Mouse (Mus musculus): Measurements from ENCODE around the gene Sec14l1. TPM values are rescaled to one million over a fixed set of nuclear protein-coding genes. Genes with fewer than 3 reads are reported as not detected.
"Not testable (repeated sequence)": the region's sequence is repeated elsewhere in the genome, so short reads cannot be mapped to it uniquely, and the experiment has no call there.

The Sec14l1 gene
- polyA plus RNA-seq, 1 experiment from 2014 or later = 41.6 TPM

DNA sequence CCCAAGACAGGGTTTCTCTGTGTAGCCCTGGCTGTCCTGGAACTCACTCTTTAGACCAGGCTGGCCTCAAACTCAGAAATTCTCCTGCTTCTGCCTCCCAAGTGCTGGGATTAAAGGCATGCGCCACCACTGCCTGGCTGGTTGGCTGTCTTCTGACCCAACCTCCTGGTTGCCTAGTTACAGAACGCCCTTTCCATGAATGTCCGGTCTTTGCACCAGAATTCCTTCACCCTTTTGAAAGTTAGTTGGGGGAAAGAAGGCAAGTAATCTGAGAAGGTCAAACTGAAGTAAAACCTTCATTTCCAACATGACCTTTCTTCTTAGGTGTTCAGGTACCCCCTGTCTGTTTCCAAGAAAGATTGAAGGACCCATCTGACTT lies 31.1 kb upstream of the Sec14l1 start:
- Histone ChIP-seq H3K36me3 (ENCODE audit: control insufficient read depth, insufficient read depth, low read length) (peaks cover 16% of the 10 kb centered on the region), H3K4me1 (ENCODE audit: control insufficient read depth, insufficient read depth, low read length) (peaks cover 13% of the 10 kb centered on the region)
- H3K4me3 ChIP-seq (ENCODE audit: low read depth, low read length); ATAC-seq (ENCODE audit: low read depth); H3K4me2 ChIP-seq (ENCODE audit: low read depth, low read length); H3K27me3 ChIP-seq (ENCODE audit: control insufficient read depth, insufficient read depth, low read length); H3K9ac ChIP-seq (replicated peaks; ENCODE audit: low read depth, low read length); H3K9me3 ChIP-seq (ENCODE audit: control insufficient read depth, low read length); H3K27ac ChIP-seq (ENCODE audit: low read depth, low read length): not testable (repeated sequence)
- WGBS = 90% methylated on average over 3 of the region's 3 CpGs

DNA sequence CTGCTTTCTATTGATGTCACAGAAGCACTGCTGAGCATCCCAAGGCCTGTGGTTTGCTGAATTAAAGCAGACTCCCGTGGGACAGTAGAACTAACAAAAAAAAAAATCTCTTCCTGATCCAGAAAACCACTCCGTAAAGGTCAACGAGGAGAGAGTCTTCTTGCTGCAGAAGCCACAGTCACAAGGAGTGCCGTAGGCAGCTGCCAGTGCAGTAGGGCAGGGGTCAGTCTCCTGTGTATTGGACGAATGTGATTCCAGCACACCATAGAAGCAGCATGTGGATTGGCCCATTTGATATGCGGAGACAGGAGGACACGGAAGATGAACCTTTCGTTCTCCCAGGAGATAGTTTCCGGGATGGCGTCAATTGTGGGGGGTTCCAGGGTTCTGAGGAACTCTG lies 28.8 kb upstream of the Sec14l1 start:
- no peaks in the 10 kb centered on the region for H3K36me3 ChIP-seq (ENCODE audit: control insufficient read depth, insufficient read depth, low read length)
- no peak overlapping the region for H3K27ac ChIP-seq (ENCODE audit: low read depth, low read length)
- H3K9me3 ChIP-seq (ENCODE audit: control insufficient read depth, low read length) = no peaks in the 10 kb centered on the region
- peaks cover 10% of the 10 kb centered on the region for H3K4me1 ChIP-seq (ENCODE audit: control insufficient read depth, insufficient read depth, low read length)
- H3K27me3 ChIP-seq (ENCODE audit: control insufficient read depth, insufficient read depth, low read length) = no peaks in the 10 kb centered on the region
- no peak overlapping the region for H3K4me2 ChIP-seq (ENCODE audit: low read depth, low read length)
- no peak overlapping the region for H3K9ac ChIP-seq (replicated peaks; ENCODE audit: low read depth, low read length)
- WGBS = 84% methylated on average over 10 of the region's 10 CpGs
- ATAC-seq (ENCODE audit: low read depth) = no peak
- no peak overlapping the region for H3K4me3 ChIP-seq (ENCODE audit: low read depth, low read length)

- Histone ChIP-seq H3K9ac (replicated peaks; ENCODE audit: low read depth, low read length) (no peak overlapping the region), H3K27me3 (ENCODE audit: control insufficient read depth, insufficient read depth, low read length) (no peaks in the 10 kb centered on the region), H3K9me3 (ENCODE audit: control insufficient read depth, low read length) (no peaks in the 10 kb centered on the region), H3K27ac (ENCODE audit: low read depth, low read length) (no peak overlapping the region), H3K36me3 (ENCODE audit: control insufficient read depth, insufficient read depth, low read length) (no peaks in the 10 kb centered on the region), H3K4me3 (ENCODE audit: low read depth, low read length) (no peak overlapping the region), H3K4me1 (ENCODE audit: control insufficient read depth, insufficient read depth, low read length) (peaks cover 6% of the 10 kb centered on the region; the same call in 1 of the 2 replicates), H3K4me2 (ENCODE audit: low read depth, low read length) (no peak overlapping the region)
- ATAC-seq (ENCODE audit: low read depth) = no peak
- 91% methylated on average over 9 of the region's 9 CpGs for WGBS
Observed at GRCm38 (mm10) chr11:117087036-117087799, 27.8 kb upstream of the Sec14l1 start.

DNA sequence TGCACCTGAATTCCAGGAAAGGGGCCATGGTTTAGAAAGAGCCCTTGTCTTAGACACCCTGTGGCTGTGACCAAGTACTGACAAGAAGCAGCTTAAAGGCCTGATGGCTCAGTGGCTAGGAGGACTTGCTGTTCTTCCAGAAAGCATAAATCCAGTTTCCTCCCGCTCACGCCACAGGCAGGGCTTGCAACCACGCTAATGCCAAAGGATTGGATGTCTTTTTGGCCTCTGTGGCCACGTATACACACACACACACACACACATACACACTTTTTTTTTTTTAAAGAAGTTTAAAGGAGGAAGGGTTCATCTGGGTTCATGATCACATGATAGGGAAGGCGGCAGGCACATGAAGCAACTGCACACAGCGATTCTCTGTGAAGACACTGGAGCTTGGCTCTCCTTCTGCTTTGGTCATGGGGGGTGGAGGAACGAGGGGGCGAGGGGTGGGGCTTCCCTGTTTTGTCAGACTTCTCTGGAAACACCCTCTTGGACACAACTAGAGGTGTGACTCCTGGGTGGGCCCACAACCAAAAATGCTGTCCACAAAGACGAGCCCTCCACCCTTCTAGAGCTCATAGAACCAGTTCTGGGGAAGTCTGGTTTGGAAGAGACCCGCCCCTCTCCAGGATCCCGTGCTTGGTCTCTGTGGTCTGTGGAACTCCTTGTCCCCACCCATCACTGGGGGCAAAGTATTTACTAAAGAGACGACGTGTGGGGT lies 26.5 kb upstream of the Sec14l1 start:
- no peak for ATAC-seq (ENCODE audit: low read depth)
- 79% methylated on average over 13 of the region's 13 CpGs for WGBS

DNA sequence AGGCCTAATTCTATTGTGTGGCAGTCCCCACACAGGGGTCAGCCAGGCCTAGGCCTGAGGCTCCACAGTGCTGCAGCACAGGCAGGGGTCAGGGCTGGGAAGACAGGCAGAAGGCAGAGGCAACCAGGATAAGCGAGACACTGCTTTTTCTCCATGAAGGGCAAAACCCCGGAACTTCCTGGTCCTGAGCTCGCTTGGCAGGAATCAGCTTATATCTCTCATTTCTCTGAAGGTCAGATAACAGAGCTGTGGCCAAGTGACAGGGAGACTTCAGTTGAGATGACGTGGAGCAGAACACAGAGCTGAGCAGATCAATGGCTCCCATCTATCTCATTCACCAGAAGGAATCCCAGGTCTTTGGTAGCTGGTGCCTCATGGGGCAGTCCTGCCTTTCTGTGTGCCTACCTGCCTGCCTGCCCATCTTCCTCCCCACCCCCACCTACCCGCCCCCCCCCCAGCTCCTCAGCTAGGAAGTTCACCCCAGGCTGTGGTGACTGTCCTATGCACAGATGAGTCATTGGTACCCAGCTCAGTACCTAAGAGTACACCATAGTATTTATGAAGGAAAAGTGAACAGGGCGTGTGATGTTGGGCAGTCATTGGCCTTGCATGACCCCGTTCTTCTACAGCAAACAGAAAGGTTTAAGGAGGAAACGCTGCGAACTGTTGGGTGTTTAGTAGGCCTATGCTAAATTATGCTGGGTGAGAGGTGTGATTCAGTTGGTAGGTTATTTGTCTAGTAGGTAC lies 25.1 kb upstream of the Sec14l1 start:
- ATAC-seq (ENCODE audit: low read depth) = no peak
- H3K4me1 ChIP-seq (ENCODE audit: control insufficient read depth, insufficient read depth, low read length) = 0 out of 2 replicates have a peak, but pooled peaks cover 5% of the 10 kb centered on the region
- no peak overlapping the region for H3K9ac ChIP-seq (replicated peaks; ENCODE audit: low read depth, low read length)
- no peaks in the 10 kb centered on the region for H3K27me3 ChIP-seq (ENCODE audit: control insufficient read depth, insufficient read depth, low read length)
- no peak overlapping the region for H3K27ac ChIP-seq (ENCODE audit: low read depth, low read length)
- H3K36me3 ChIP-seq (ENCODE audit: control insufficient read depth, insufficient read depth, low read length) = no peaks in the 10 kb centered on the region
- no peak overlapping the region for H3K4me3 ChIP-seq (ENCODE audit: low read depth, low read length)
- H3K4me2 ChIP-seq (ENCODE audit: low read depth, low read length) = no peak overlapping the region
- H3K9me3 ChIP-seq (ENCODE audit: control insufficient read depth, low read length) = no peaks in the 10 kb centered on the region
- 83% methylated on average over 9 of the region's 9 CpGs for WGBS

More for the DNA sequence above, 26.5 kb upstream of the Sec14l1 start:
- H3K4me3 ChIP-seq (ENCODE audit: low read depth, low read length) = no peak overlapping the region
- H3K4me1 ChIP-seq (ENCODE audit: control insufficient read depth, insufficient read depth, low read length) = peaks cover 5% of the 10 kb centered on the region; the same call in 1 of the 2 replicates
- no peak overlapping the region for H3K4me2 ChIP-seq (ENCODE audit: low read depth, low read length)
- H3K27ac ChIP-seq (ENCODE audit: low read depth, low read length) = no peak overlapping the region
- no peaks in the 10 kb centered on the region for H3K9me3 ChIP-seq (ENCODE audit: control insufficient read depth, low read length)
- no peaks in the 10 kb centered on the region for H3K36me3 ChIP-seq (ENCODE audit: control insufficient read depth, insufficient read depth, low read length)
- H3K9ac ChIP-seq (replicated peaks; ENCODE audit: low read depth, low read length) = no peak overlapping the region
- no peaks in the 10 kb centered on the region for H3K27me3 ChIP-seq (ENCODE audit: control insufficient read depth, insufficient read depth, low read length)

DNA sequence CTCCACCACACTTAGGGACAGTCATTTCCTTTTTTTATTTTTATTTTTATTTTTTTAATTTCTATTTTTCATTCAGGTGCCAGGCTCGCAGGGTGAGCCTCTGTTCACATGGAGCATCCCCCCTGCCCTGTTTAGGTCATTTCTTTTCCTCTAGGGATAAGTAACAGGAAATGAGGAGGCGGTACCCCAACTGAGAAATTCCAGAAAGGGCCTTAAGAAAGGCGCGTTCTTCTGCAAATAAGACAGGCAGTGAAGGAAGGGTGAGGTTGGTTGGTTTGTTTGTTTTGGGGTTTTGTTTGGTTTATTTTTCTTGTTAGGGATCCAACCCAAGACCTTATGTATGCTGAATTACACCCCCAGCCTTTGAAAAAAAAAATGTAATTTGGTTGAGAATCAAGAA lies 23.6 kb upstream of the Sec14l1 start:
- Histone ChIP-seq H3K4me3 (ENCODE audit: low read depth, low read length) (no peak overlapping the region), H3K36me3 (ENCODE audit: control insufficient read depth, insufficient read depth, low read length) (no peaks in the 10 kb centered on the region), H3K9ac (replicated peaks; ENCODE audit: low read depth, low read length) (no peak overlapping the region), H3K4me1 (ENCODE audit: control insufficient read depth, insufficient read depth, low read length) (0 out of 2 replicates have a peak, but pooled peaks cover 5% of the 10 kb centered on the region), H3K27ac (ENCODE audit: low read depth, low read length) (no peak overlapping the region), H3K27me3 (ENCODE audit: control insufficient read depth, insufficient read depth, low read length) (no peaks in the 10 kb centered on the region), H3K4me2 (ENCODE audit: low read depth, low read length) (no peak overlapping the region), H3K9me3 (ENCODE audit: control insufficient read depth, low read length) (no peaks in the 10 kb centered on the region)
- 54% methylated on average over 4 of the region's 4 CpGs for WGBS
- ATAC-seq (ENCODE audit: low read depth) = no peak

- Histone ChIP-seq H3K9ac (replicated peaks; ENCODE audit: low read depth, low read length) (no peak overlapping the region), H3K27me3 (ENCODE audit: control insufficient read depth, insufficient read depth, low read length) (no peaks in the 10 kb centered on the region), H3K4me3 (ENCODE audit: low read depth, low read length) (no peak overlapping the region), H3K27ac (ENCODE audit: low read depth, low read length) (no peak overlapping the region), H3K9me3 (ENCODE audit: control insufficient read depth, low read length) (no peaks in the 10 kb centered on the region), H3K4me1 (ENCODE audit: control insufficient read depth, insufficient read depth, low read length) (0 out of 2 replicates have a peak, but pooled peaks cover 5% of the 10 kb centered on the region), H3K36me3 (ENCODE audit: control insufficient read depth, insufficient read depth, low read length) (no peaks in the 10 kb centered on the region), H3K4me2 (ENCODE audit: low read depth, low read length) (peak overlapping the region; percentile 23; the same call in 1 of the 2 replicates)
- WGBS = 7% methylated on average over 22 of the region's 22 CpGs
- ATAC-seq (ENCODE audit: low read depth) = no peak
Observed at GRCm38 (mm10) chr11:117091845-117092244, 23.1 kb upstream of the Sec14l1 start.

- no peak for ATAC-seq (ENCODE audit: low read depth)
- Histone ChIP-seq H3K9ac (replicated peaks; ENCODE audit: low read depth, low read length) (no peak overlapping the region), H3K36me3 (ENCODE audit: control insufficient read depth, insufficient read depth, low read length) (no peaks in the 10 kb centered on the region), H3K9me3 (ENCODE audit: control insufficient read depth, low read length) (no peaks in the 10 kb centered on the region), H3K27me3 (ENCODE audit: control insufficient read depth, insufficient read depth, low read length) (no peaks in the 10 kb centered on the region), H3K4me1 (ENCODE audit: control insufficient read depth, insufficient read depth, low read length) (0 out of 2 replicates have a peak, but pooled peaks cover 5% of the 10 kb centered on the region), H3K27ac (ENCODE audit: low read depth, low read length) (no peak overlapping the region), H3K4me3 (ENCODE audit: low read depth, low read length) (no peak overlapping the region), H3K4me2 (ENCODE audit: low read depth, low read length) (no peak overlapping the region)
- 18% methylated on average over 8 of the region's 8 CpGs for WGBS
Observed at GRCm38 (mm10) chr11:117092711-117093110, 22.3 kb upstream of the Sec14l1 start.

Measured in neural tube, embryonic 14.5 days (tissue).